8 mouse cellular contexts compared by ENCODE assay signal in the genomic region with DNA sequence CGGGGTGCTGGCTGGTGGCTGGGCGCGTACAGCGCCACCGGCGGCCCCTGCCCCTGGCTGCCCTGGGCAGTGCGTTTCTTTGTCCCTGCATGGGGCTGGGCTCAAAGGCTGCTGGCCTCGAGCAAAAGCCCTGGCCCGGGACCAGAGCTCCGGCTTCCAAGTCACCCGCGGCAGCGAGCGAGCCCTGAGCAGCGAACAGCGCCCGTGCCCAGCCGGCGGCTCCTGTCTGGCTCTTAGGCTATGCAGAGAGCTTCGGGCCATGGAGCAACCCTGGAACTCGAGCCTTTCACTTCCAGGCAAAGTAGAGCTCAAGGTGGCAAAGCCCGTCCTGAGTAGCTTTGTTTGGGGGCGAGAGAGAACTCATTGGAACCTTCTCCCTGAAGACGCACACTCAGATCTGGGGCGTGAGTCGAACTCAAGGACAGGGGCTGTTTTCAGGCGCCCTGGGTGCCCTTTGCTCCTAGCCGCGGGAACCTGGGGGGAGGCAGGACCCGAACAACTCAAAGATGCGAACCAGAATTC. TPM values are rescaled to one million over a fixed set of nuclear protein-coding genes. Genes with fewer than 3 reads are reported as not detected.
A peak's percentile ranks its signal among the peaks of the same experiment; 100 is the strongest.
DNase-seq lines count a peak whose midpoint lies in the region; ATAC-seq lines count a peak whose summit lies in the region.

No protein-coding gene starts in this region.

- H3K9ac ChIP-seq in forebrain, embryonic 11.5 days (ENCODE audit: low read length): peak overlapping the region; percentile 55

- intact Hi-C loops in heart, postnatal 14 days (cut with DNase I): loop anchor here (10.0 kb wide), 1 partner anchor 234 kb away; no protein-coding TSS in a partner anchor

- no peaks in the 10 kb centered on the region for H3K9me3 ChIP-seq in forebrain, embryonic 11.5 days (ENCODE audit: control insufficient read depth, low read length)

- H3K27ac ChIP-seq in forebrain, embryonic 11.5 days (ENCODE audit: low read depth, low read length): no peak overlapping the region

- WGBS in forebrain, embryonic 11.5 days: under 1% methylated on average over 31 of the region's 31 CpGs

- peak overlapping the region; percentile 49 for H3K4me3 ChIP-seq in forebrain, embryonic 11.5 days (ENCODE audit: low read depth, low read length)

- ATAC-seq in forebrain, embryonic 11.5 days (replicated peaks; ENCODE audit: low FRiP score): peak; percentile 19; the same call in 1 of the 2 replicates
- no peak for ATAC-seq in monocyte, adult 5-6 weeks (replicated peaks; ENCODE audit: insufficient number of reproducible peaks, low FRiP score, low TSS enrichment, poor library complexity, severe bottlenecking)

- H3K27me3 ChIP-seq in forebrain, embryonic 11.5 days (ENCODE audit: control insufficient read depth, insufficient read depth, low read length): peaks cover 57% of the 10 kb centered on the region

- H3K36me3 ChIP-seq in forebrain, embryonic 11.5 days (ENCODE audit: control insufficient read depth, insufficient read depth, low read length): no peaks in the 10 kb centered on the region

- DNase-seq in Muller cell, postnatal 12 days (ENCODE audit: inconsistent ontology term): peak; percentile 80
- DNase-seq in adrenal gland, postnatal 4 days (ENCODE audit: low spot score in 2 of 2): peak; percentile 29 to 33
- DNase-seq in forebrain, embryonic 11.5 days (ENCODE audit: low spot score): peak; percentile 79
- DNase-seq in heart, postnatal 14 days: peak; percentile 71 to 73
- peak; percentile 72 to 83 for DNase-seq in kidney, postnatal 36 days
- peak; percentile 61 for DNase-seq in lung, postnatal 14 days
- peak; percentile 33 for DNase-seq in right cerebral cortex, postnatal 4 days

- peak overlapping the region; percentile 81 for H3K4me2 ChIP-seq in forebrain, embryonic 11.5 days (ENCODE audit: low read depth, low read length, severe bottlenecking)

- peaks cover 15% of the 10 kb centered on the region for H3K4me1 ChIP-seq in forebrain, embryonic 11.5 days (replicated peaks; ENCODE audit: control insufficient read depth, insufficient read depth, low read length)

RNA-seq across cellular contexts. Expression of a gene that starts 0.8 kb away (rescaled TPM):
- total RNA-seq in adrenal gland, postnatal 4 days (2021): 10 to 100 TPM; 24.8 to 25.3 TPM
- 1.4 and 2.2 TPM in 2 replicates for polyA plus RNA-seq in forebrain, embryonic 11.5 days (2014; fragmentation: Nextera tagmentation; extraction: Ambion mirVana)
- total RNA-seq in heart, postnatal 14 days (2021): 1 to 10 TPM; 5.9 to 6.0 TPM
- total RNA-seq in monocyte, adult 5-6 weeks (2017): not detected in 3 replicates
